In the genomic region with DNA sequence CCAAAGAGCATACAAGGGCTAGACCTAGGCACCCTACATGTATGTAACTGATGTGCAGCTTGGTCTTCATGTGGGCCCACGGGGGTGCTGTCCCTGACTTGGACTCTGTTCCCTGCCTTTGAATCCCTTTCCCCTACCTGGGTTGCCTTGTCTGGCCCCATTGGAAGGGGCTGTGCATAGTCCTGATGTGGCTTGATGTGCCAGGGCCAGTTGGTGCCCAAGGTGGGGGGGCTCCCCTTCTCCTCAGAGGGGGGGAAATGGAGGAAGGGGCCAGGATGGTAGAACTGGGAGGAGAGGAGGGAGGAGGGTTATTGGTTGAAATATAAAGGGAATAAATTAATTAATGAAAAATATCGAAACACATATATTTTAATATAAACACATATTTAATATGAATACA, we compare ENCODE assay signal across 15 mouse cellular contexts.
"Had no signal": no experiment of that assay in that cellular context is flagged by ENCODE, and none has a peak within 500 bp of the region (broad histone marks: within the 10 kb centered on the region; RNA-seq: fewer than 3 reads in every experiment).

No protein-coding gene starts in this region.

- DNase-seq: liver, embryonic 13.5 days; liver, postnatal 0 days; lung, postnatal 14 days; right cerebral cortex, postnatal 14 days; thymus, adult 2 months; thymus, postnatal 25 days; thymus, postnatal 4 days had no signal

- H3K27me3 ChIP-seq: liver, embryonic 13.5 days; liver, embryonic 15.5 days; neural tube, embryonic 12.5 days; stomach, embryonic 15.5 days had no signal

- H3K4me1 ChIP-seq: liver, embryonic 13.5 days; liver, embryonic 15.5 days; neural tube, embryonic 12.5 days; stomach, embryonic 15.5 days had no signal

- H3K9me3 ChIP-seq: liver, embryonic 13.5 days; liver, embryonic 15.5 days; megakaryocyte, embryonic 14.5 days; neural tube, embryonic 12.5 days; stomach, embryonic 15.5 days had no signal

- H3K27ac ChIP-seq: liver, embryonic 13.5 days; liver, embryonic 15.5 days; macrophage; neural tube, embryonic 12.5 days; stomach, embryonic 15.5 days; stomach, postnatal 0 days had no signal

- H3K4me3 ChIP-seq: liver, embryonic 13.5 days; liver, embryonic 15.5 days; megakaryocyte, embryonic 14.5 days; neural tube, embryonic 12.5 days; stomach, embryonic 15.5 days had no signal

- H3K36me3 ChIP-seq: liver, embryonic 13.5 days; liver, embryonic 15.5 days; neural tube, embryonic 12.5 days; stomach, embryonic 15.5 days had no signal

- ATAC-seq: liver, postnatal 0 days; lung, postnatal 0 days had no signal

- H3K4me2 ChIP-seq: liver, embryonic 13.5 days; liver, embryonic 15.5 days; lung, embryonic 14.5 days; neural tube, embryonic 12.5 days; stomach, embryonic 15.5 days had no signal

- H3K9ac ChIP-seq: liver, embryonic 13.5 days; liver, embryonic 15.5 days; liver, postnatal 0 days; lung, embryonic 14.5 days; neural tube, embryonic 12.5 days; stomach, embryonic 15.5 days had no signal
